Mouse (Mus musculus): ENCODE data around the gene Clybl.

Gene Clybl

DNA sequence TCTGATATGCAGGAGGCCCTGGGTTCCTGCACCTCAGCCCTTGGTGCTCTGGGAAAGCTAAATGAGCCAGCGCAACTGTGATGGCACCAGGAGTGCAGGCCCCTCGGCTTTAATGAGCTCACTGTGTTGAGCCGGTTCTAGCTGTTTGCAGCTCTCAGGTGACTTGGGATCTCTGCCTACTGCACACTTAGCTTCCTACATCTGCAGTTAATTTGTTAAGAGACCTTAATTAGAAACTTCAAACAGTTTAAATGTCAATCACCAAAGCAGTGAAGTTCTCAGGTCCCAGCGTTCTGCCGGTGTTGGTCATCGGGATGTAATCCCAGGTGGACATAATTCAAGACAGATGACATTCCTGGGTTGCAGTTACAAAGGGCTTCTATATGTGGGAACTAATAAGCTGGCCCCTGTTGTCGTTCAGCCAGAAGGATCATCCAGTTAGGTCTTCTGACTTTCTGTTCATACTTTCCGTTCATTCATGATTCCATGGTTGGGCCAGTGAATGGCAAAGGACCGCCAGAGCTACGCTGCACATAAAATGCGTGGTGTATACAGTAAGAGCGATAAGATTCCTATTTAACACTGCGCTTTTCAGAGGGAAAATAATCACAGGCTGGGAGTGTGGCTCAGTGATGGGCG lies 18.9 kb downstream of the Clybl start:
- DNase-seq = no peak

DNA sequence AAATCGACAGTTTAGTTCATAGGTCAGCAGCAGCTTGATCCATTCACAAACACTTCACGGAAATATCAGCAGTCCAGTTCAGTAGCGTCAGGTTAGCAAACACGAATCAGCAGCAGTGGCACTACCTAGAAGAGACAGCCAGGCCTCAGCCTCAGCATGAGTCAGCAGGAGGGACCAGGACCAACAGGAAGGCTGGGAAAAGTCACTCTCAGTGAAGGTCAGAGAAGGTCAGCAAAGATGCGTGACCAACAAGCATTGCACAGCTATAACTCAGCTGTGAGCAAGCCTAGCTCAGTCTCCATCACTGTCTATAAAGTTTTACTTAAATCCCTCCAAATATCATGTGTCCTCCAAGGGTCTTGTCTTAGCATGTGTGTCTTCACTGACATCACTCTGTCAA lies 27.7 kb downstream of the Clybl start:
- DNase-seq = no peak

DNA sequence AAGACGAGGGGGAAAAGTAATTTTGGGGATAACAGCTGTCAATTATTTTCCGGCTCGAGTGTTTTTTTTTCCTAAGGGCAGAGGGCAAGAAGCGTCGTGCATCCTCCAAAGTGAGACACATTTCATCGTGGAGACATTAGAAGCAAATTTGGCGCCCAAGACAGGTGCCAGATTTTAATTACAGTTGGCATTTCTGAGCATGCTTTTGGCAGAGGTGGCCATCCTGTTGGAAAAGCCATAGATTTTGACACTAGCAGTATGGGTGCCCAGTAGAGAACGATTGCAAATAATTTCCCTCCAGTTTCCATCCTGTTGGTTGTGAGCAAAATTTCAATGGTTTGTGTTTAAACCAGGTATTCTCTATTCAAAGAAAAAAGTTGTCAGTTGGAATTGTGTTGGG lies 32.1 kb downstream of the Clybl start:
- DNase-seq = no peak

DNA sequence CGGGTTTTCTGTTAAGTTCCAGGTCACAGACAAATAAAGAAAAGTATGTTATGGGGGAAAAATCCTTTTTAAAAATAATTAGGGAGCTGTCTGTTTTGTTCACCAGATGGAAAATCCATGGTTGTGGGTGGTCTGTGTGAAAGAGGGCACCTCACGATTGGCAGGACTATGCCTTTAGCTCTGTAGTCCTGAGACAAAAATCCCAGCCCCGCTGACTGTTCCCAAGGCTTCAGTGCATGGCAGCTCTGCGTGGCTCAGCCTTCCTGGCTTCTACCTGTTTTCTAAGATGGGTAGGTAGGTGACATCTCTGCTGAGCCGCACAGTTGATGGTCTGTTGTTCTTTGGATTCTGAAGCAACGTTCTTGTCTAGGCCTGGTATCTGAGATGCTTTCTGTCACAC lies 32.6 kb downstream of the Clybl start:
- DNase-seq = no peak

DNA sequence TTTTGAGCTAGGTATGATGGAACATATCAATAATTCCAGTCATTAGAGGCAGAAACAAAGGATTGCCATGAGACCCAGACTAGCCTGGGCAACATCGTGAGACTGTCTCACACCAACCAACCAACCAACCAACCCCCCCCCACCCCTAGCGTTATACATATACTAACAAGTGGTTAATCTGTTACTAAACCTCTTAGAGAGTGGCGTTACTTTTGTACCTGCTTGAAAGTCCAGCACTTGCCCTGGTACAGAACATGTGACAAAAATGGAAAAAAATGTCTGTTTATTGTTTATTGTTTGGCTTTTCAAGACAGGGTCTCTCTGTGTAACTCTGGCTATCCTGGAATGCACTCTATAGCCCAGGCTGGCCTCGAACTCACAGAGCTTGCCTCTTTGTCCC lies 35.7 kb downstream of the Clybl start:
- DNase-seq = no peak

DNA sequence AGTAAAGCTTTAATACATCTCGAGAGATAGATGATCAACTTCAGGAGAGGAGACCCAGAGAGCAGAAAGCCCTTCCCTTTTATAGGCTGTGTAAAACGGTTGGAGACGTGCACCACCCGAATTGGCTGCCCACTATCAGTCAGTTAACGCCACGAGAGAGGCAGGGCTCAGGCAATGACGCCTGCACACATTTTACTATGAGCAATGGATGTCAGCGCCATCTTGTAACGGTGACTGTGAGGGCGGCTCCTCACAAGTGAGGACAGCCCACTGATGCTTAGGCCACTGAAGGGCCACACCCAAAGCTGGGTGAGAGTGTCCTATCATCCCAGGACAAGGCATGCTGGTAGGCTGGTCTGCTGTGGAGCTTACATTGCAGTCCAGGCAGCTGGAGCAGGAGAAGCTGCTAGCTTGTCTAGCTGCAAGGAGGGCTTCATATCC lies 41.5 kb downstream of the Clybl start:
- no peak for DNase-seq

DNA sequence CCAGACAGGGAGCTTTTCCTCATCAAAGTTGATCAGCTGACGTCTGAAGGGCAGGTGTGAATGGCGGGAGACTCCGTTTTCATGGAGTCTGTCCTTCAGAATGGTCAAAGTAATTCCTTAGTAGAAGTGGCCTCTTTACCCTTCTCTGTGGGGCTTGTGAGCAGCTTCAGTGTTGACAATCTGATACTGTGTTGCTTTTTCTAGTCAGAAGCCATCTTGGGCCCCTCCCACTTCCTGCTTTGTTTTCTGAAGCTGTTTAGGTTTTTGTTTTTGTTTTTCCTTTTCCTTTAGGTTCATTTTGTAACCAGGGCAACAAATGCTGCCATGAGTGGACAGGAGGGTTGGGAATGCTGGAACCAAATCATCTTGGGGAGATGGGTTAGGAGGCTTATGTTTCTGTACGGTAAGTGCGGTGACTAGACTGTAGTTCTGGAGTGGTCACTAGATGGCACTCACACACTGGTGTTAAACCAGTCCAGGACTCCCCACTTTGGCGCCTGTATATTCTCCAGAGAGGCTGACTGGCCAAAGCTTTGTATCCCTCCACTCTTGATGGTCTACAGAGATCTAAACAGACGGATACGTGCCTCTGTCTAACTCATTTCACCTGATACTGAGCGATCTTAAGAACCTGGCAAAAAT lies 42.1 kb downstream of the Clybl start:
- DNase-seq = peak; percentile 51 to 64

DNA sequence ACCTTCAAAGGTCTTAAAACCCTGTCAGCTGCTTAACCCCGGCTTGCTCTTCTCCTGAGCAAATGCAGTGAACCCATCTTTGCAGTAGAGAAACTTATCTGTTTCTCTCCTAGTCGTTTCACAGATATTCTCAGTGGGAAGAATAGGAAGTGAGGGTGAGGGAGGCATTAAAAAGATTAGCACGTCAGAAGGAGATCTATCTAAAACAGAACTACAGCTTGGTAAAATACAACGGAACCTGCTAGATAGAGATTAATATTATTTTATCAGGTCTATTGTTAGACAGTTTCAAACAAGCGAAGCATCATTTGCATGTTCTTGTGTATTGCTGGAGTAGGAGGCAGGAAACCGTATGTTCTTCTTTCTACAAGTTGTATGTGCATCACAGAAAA lies 42.6 kb downstream of the Clybl start:
- no peak for DNase-seq

DNA sequence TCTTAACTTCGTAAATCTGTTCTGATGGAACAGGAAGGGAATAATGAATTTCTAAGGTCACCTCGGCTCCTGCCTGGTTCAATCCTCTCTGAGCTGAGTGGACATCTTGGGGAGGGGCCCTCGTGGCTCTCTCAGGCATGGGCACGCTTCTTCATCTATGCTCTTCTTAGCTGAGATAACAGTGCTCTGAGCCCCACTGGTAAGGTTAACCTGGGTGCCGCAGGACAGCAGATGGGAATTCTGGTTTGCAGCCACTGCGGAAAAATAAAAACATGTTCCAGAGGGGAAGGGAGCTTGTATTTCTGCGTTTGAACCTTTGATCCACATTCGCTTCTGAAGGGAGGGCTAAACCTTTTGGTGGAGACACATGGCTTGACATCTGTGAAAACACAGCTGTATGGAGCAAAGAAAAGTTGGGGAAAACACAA lies 43.0 kb downstream of the Clybl start:
- no peak for DNase-seq

DNA sequence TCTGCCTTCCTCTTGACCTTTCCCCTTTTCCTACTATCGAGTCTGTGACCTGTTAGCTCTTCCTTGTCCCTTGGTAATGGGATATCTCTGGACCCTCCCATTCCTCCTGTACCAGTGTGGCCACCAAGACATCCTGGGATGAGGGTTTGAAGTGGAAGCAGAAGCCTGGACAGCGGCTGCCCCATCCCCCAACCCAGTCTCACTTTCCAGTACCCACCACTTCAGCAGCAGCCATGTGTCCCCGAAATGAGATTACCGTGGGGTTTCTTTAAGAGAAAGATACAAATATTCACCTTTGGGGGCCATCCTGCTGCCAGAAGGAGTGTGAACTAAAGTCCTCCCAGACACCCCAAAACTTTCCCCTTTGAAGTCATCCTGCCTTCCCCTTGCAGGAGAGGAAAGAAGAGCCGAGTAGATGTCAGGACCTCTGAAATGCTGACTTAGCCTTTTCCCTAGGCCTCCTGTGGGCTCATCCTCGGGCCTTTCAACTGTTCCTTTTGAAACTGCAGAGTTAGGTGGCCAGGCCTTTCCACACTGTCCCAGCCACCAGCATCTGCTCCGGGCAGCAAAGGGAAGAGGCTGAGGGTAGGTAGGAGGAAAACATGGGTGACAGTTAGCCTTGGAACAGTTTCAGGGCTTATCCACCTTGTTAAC lies 44.1 kb downstream of the Clybl start:
- no peak for DNase-seq

DNA sequence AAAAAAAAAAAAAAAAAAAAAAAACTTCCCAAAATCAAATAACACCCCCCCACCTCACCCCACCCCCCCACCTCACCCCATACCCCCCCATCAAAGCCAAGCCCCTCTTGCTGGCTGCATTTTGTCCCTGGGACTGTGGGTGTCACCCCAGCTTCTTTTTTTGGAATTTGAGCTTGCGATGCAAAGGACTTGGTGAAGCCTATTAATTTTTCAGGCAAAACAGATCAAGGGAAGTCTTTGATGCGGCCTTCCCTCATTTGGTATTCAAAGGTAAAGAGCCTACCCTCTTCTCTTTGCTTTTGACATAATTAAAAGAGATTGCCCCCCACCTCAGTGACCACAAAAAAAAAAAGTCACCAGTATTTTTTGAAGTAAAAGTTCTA lies 44.6 kb downstream of the Clybl start:
- DNase-seq = no peak

DNA sequence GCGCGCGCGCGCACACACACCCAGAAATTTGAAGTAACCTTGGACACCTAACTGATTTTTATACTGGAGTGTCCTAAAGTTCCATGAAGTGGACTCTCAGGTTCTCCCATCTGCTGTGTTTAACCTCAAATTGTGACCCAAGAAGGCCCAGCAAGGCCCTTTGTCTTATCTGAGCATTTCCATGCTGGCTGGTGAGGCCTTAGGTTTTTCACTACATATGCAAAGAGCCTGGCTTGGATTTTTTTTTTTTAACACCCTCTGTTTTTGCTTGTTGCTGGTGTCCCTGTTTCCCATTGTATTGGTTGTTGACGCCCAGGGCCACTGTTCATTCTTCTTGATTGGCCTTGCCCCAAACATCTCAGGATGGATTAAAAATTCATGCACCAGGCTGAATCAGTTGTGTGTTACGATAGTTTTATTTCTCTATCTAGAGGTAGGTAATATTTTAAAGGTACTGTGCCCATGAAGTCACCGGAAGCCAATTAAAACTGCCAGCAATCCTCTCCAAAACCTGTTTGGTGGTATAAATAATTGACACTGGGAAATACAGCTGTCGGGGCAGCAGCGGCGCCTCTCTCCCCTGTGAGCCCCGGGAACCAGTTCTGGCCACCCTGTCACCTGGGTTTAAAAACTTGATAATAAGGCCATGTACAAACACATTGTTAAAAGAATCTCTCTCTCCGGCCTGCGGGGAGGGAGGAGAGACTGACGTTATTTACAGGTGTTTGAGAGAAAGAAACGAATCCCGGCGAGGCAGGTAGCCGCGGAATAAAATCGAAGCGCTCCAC lies 45.4 kb downstream of the Clybl start:
- DNase-seq = no peak

DNA sequence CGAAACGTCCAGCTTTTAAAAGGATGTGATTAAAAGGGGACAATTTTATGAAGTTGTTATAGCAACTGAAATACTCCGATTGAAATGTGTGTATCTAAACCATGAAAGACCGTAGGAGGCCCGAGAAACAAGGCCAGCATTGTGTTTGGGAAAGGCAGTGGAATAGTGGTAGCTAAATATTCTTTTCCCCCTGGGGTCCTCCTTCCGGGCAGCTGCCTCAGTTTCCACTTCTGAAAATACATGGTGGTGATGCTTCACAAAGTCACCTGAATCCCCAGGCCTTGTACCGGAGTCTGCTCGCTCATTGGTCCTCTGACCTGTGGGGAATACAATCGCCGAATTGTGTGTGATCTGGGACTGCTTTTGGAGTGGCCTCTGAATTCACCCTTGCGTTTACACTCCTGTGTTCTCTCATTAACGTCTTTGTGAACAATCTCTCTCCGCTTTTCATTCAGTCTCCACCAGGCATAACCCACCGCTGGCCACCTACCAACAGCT lies 46.0 kb downstream of the Clybl start:
- DNase-seq = no peak

DNA sequence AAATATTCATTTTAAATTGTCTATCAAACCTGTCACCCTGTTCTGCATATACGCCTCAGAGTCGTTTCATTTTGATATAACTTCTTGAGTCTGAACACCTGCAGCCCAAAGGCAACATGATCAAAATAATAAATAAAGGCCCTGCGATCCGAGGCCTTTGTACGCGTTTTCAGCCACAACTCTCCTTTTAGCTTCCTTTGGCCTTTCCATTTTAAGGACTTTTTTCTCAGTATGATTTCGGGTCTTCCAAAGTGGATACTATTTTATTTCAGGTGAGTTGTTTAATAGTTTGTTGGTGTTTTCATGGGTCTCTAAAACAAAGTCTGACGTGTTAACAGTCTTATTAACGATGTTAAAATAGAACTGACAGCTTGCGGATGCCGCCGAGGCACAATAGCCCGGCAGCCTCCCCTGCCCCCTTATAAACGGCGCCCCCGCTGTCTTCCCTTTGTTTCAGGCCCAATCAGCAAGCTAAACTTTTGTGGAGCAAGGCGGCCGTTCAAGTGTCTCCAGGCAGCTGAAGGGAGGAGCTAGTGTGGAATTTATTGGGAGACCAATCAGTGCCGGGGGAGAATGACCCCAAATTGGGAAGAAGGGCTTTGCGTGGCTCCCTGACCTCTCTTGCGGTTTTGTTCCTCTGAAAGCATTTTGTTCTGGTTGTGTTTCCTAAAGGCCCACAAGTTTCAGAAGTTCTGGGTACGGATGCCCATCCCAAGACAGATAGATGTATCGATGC lies 47.5 kb downstream of the Clybl start:
- no peak for DNase-seq

DNA sequence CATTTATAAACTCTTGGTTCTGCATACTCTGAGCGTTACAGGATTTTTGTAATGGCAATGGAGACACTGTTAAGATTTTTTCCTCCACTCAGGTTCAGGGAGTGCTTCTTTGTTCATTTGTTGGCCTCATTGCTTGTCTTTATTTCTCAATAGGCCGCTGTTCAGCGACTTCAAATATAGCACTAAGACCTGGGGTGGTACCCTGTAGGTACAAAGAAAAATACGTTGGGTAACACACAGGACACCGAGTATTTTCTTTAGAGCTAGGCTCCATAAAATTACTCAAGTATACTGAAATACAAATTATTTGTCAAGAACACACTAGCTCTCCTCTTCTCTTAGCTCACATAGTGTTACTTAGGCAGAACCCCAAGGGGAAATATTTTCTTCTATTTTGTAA lies 48.5 kb downstream of the Clybl start:
- no peak for DNase-seq

DNA sequence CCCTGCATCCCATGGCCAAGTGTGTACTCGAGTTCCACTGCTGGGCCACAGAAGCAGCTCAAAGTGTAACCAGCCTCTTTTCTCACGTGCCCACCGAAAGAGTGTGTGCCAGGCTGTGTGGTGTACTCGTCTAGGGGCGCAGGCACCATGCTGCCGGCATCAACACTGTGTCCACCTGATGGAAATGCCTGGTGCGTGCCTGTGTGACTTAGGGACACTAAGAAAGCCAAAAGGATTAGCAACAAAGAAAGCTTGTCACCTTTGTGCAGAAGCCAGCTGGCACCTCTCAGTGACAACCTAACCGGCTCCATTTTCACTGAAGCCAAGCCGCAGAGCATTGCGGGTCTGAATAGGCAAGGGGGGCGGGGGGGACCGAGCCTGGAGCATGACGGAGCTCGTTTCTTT lies 49.1 kb downstream of the Clybl start:
- DNase-seq = no peak

DNA sequence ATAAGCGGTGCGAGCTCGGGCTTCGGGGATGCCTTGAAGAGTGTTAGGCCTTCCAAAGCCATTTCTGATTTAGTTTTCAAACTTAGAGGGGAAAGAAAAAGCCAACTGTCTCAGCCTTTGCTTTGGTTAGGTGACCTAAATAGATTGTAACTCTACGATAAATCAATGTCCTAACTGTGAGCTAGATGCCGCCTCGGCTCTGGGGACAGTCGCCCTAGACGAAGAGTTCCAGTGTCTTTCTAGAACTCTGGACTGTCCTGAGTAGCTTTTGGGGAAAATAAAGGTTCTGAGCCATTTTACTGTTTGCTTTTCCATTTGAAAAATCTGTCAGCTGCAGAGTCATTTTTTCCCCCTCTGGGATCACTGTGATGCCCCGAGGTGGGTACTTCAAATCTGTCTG lies 49.6 kb downstream of the Clybl start:
- DNase-seq = no peak

DNA sequence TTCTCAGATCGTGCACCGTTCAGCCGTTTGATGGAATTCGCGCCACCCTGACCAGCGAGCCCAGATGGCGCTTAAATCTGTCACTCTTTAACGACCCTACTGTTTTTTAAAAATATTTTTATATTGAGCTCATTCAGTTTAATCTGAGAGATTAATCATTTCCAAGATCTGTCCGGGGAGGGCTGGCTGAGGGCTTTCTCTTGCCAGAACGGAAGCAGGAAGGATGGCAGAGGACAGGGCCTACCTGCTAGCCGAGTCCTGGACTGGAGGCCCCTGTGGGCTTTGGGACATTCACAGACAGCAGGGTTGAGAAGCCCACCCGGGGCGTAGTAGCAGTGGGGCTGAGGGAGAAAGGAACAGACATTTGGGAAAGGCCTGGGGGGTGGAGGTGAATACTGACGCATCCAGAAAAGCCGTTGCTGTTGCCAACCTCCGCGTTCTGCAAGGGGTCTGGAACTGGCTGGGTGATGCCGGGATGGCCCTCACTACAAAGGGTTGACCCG lies 51.8 kb downstream of the Clybl start:
- DNase-seq = no peak

DNA sequence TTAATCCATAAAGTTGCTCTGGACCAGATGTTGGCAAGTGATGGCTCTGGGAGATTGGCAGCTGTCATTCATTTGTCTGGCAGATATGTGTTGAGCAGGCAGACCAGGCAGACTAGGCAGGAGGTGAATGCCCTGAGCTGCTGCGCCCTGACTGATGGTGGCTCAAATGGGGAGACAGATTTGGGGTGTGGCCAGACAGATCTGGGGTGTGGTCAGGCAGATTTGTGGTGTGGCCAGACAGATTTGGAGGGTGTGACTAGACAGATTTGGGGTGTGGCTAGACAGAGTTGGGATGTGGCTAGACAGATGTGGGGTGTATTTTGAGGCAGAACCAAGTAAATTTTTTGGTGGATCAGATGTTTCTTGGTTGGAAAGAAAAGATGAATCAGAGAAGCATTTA lies 62.4 kb downstream of the Clybl start:
- no peak for DNase-seq

DNA sequence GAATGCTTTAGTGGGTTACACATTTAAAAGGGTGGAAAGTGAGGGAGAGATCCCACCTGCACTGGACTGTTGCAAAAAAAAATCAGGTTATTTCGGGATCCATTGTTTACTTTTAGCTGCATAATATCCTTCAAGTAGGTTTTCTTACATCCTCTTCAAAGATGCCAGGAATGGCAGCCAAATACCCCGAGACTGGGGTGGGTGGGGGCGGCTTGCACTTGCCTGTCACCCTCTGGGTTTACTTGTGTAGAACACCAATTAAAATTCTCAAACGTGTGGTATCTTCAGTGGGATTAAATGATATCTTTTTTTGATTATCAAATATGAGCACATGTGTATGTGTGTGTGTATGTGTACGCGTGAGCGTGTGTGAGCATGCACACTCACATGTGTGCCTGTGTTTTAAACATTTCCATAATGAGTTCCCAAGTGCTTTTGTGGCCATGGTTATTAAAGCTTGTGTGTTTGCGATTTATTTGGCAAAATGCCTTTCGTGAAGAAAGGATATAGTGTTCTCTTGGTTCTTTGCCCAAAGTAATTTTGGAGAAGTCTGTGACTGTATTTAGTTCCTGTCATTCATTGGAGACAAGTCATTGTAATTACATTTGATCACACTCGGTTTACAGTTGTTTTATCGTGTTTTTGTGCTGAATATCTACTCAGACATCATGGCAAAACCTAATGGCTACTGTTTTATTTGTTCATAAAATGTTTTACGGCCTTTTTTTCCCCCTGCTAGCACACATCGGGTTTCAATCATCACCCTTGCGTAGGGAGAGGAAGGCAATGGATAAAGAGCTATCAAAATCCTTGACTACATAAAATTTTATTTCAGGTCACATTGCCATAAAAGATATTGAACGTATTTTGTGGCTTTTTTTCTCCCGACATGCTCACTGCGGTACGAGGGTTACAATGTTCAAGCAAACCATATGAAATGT lies 65.7 kb downstream of the Clybl start:
- no peak for DNase-seq

DNA sequence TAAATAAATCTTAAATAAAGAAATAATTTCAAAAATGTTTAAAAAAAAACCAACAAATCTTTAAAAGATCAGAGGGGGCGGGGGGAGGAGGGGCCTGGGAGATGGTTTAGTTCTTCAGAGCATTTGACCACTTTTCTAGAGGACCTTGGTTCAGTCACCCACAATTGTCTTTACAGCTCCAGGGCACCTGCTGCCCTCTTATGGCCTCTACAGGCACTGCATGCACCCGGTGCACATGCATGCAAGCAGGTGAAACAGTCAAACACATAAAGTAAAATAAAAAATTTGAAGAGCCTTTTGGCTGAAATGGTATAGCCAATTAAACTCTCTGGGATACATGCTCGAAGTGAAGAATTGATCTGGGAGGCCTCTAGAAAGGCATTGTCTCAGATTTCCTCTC lies 67.6 kb downstream of the Clybl start:
- peak; percentile 45 to 47 for DNase-seq
